Comparison of ENCODE assay signal across 8 mouse cellular contexts in the genomic region with DNA sequence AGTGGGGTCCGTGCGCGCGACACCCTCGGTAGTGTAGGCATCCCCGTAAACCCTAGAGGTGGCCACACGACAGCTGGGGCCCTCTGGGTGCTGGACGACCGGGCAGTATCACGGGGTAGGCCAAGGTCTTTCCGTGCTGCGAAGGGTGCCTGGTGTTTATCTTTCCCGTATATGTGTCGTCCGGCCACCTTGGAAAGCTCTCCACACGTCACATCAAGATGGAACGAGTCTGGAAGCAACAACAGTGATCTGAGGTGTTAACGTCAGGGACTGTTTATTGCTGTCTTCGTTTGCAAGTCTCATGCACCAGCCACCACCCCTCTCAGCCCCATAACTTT. TPM values are rescaled to one million over a fixed set of nuclear protein-coding genes. Genes with fewer than 3 reads are reported as not detected.
DNase-seq lines count a peak whose midpoint lies in the region; ATAC-seq and TF ChIP-seq lines count a peak whose summit lies in the region.

No protein-coding gene starts in this region.

- no peak for ATAC-seq in kidney, embryonic 15.5 days (replicated peaks; ENCODE audit: low FRiP score)
- ATAC-seq in heart, postnatal 0 days (ENCODE audit: insufficient read depth, low read depth), result no peak; the same call in none of the 2 replicates

- H3K4me3 ChIP-seq in kidney, embryonic 15.5 days (replicated peaks), result peak overlapping the region; percentile 82
- H3K4me3 ChIP-seq in heart, postnatal 0 days (ENCODE audit: low read depth, low read length), result peak overlapping the region; percentile 86
- H3K4me3 ChIP-seq in megakaryocyte, embryonic 14.5 days (replicated peaks), result peak overlapping the region; percentile 97

- peak overlapping the region; percentile 84 for H3K9ac ChIP-seq in kidney, embryonic 15.5 days
- peak overlapping the region; percentile 78 for H3K9ac ChIP-seq in heart, postnatal 0 days (replicated peaks; ENCODE audit: low read depth, low read length)

- no peak for DNase-seq in kidney, postnatal 14 days
- peak; percentile 61 for DNase-seq in ZHBTc4 (ENCODE audit: low read depth, low spot score)
- no peak for DNase-seq in heart, postnatal 0 days (ENCODE audit: low spot score)
- DNase-seq in thymus, postnatal 25 days, result no peak
- no peak for DNase-seq in cerebellum, postnatal 36 days
- no peak for DNase-seq in right cerebral cortex, postnatal 4 days

- H3K4me1 ChIP-seq in kidney, embryonic 15.5 days, result peaks cover 29% of the 10 kb centered on the region
- peaks cover 13% of the 10 kb centered on the region; the same call in 1 of the 2 replicates for H3K4me1 ChIP-seq in heart, postnatal 0 days (ENCODE audit: control insufficient read depth, insufficient read depth)
- peaks cover 59% of the 10 kb centered on the region for H3K4me1 ChIP-seq in megakaryocyte, embryonic 14.5 days

- WGBS in kidney, embryonic 15.5 days, result 0% methylated on average over 19 of the region's 19 CpGs
- 0% methylated on average over 19 of the region's 19 CpGs for WGBS in heart, postnatal 0 days

- peak overlapping the region; percentile 98 for H3K27ac ChIP-seq in kidney, embryonic 15.5 days
- H3K27ac ChIP-seq in heart, postnatal 0 days (ENCODE audit: low read depth), result peak overlapping the region; percentile 94

- H3K9me3 ChIP-seq in kidney, embryonic 15.5 days (replicated peaks), result no peaks in the 10 kb centered on the region
- H3K9me3 ChIP-seq in heart, postnatal 0 days (replicated peaks; ENCODE audit: control insufficient read depth, low read length), result no peaks in the 10 kb centered on the region
- H3K9me3 ChIP-seq in megakaryocyte, embryonic 14.5 days, result no peaks in the 10 kb centered on the region

- TF ChIP-seq EP300 in heart, postnatal 0 days (IDR thresholded peaks at IDR 0.05; ENCODE audit: low read depth), result no peak

- peak overlapping the region; percentile 83 for H3K4me2 ChIP-seq in kidney, embryonic 15.5 days
- peak overlapping the region; percentile 64 for H3K4me2 ChIP-seq in heart, postnatal 0 days (ENCODE audit: low read depth, low read length)

- TF ChIP-seq CTCF in heart, postnatal 0 days (IDR thresholded peaks at IDR 0.05; ENCODE audit: low read depth), result no peak

- H3K36me3 ChIP-seq in kidney, embryonic 15.5 days, result peaks cover 6% of the 10 kb centered on the region
- H3K36me3 ChIP-seq in heart, postnatal 0 days (replicated peaks; ENCODE audit: control insufficient read depth, insufficient read depth, low read length), result no peaks in the 10 kb centered on the region
- peaks cover 23% of the 10 kb centered on the region for H3K36me3 ChIP-seq in megakaryocyte, embryonic 14.5 days (replicated peaks; ENCODE audit: low read length)

- H3K27me3 ChIP-seq in kidney, embryonic 15.5 days, result no peaks in the 10 kb centered on the region
- H3K27me3 ChIP-seq in heart, postnatal 0 days (ENCODE audit: control insufficient read depth, insufficient read depth, low read length), result no peaks in the 10 kb centered on the region
- H3K27me3 ChIP-seq in megakaryocyte, embryonic 14.5 days (replicated peaks), result no peaks in the 10 kb centered on the region

RNA-seq across cellular contexts. Expression of a gene that starts 1.0 kb away (rescaled TPM):
- polyA plus RNA-seq in kidney, embryonic 15.5 days (2015; fragmentation: Nextera tagmentation; extraction: Ambion mirVana), result 144 and 145 TPM in 2 replicates
- total RNA-seq in heart, postnatal 0 days (2014; rRNA removed; ENCODE audit: low replicate concordance), result 83.6 and 95.7 TPM in 2 replicates
- polyA plus RNA-seq in heart, postnatal 0 days (2015; fragmentation: Nextera tagmentation; extraction: Ambion mirVana), result 106 TPM in 2 replicates
- 37.1 and 112 TPM in 2 replicates for polyA plus RNA-seq in megakaryocyte, embryonic 14.5 days (2012; ENCODE audit: insufficient read depth, low replicate concordance)

RNA-seq across cellular contexts. Expression of a gene that starts 11.4 kb away (rescaled TPM):
- polyA plus RNA-seq in kidney, embryonic 15.5 days (2015; fragmentation: Nextera tagmentation; extraction: Ambion mirVana), result 4.9 and 5.3 TPM in 2 replicates
- 4.1 and 9.7 TPM in 2 replicates for total RNA-seq in heart, postnatal 0 days (2014; rRNA removed; ENCODE audit: low replicate concordance)
- polyA plus RNA-seq in heart, postnatal 0 days (2015; fragmentation: Nextera tagmentation; extraction: Ambion mirVana), result 1.8 and 2.1 TPM in 2 replicates
- 0.44 and 4.7 TPM in 2 replicates for polyA plus RNA-seq in megakaryocyte, embryonic 14.5 days (2012; ENCODE audit: insufficient read depth, low replicate concordance)

RNA-seq across cellular contexts. Expression of a gene that starts 29.0 kb away (rescaled TPM):
- 0.50 and 1.0 TPM in 2 replicates for polyA plus RNA-seq in kidney, embryonic 15.5 days (2015; fragmentation: Nextera tagmentation; extraction: Ambion mirVana)
- total RNA-seq in heart, postnatal 0 days (2014; rRNA removed; ENCODE audit: low replicate concordance), result 0.57 and 1.7 TPM in 2 replicates
- polyA plus RNA-seq in heart, postnatal 0 days (2015; fragmentation: Nextera tagmentation; extraction: Ambion mirVana), result 0.41 and 0.48 TPM in 2 replicates
- polyA plus RNA-seq in megakaryocyte, embryonic 14.5 days (2012; ENCODE audit: insufficient read depth, low replicate concordance), result 1.2 and 3.2 TPM in 2 replicates

RNA-seq across cellular contexts. Expression of a gene that starts 36.6 kb away (rescaled TPM):
- polyA plus RNA-seq in kidney, embryonic 15.5 days (2015; fragmentation: Nextera tagmentation; extraction: Ambion mirVana), result 25.8 and 30.2 TPM in 2 replicates
- 27.3 and 30.4 TPM in 2 replicates for total RNA-seq in heart, postnatal 0 days (2014; rRNA removed; ENCODE audit: low replicate concordance)
- 9.9 and 12.1 TPM in 2 replicates for polyA plus RNA-seq in heart, postnatal 0 days (2015; fragmentation: Nextera tagmentation; extraction: Ambion mirVana)
- 45.2 and 94.9 TPM in 2 replicates for polyA plus RNA-seq in megakaryocyte, embryonic 14.5 days (2012; ENCODE audit: insufficient read depth, low replicate concordance)

RNA-seq across cellular contexts. Expression of a gene that starts 52.4 kb away (rescaled TPM):
- 51.7 and 68.7 TPM in 2 replicates for polyA plus RNA-seq in kidney, embryonic 15.5 days (2015; fragmentation: Nextera tagmentation; extraction: Ambion mirVana)
- total RNA-seq in heart, postnatal 0 days (2014; rRNA removed; ENCODE audit: low replicate concordance), result 66.6 and 76.6 TPM in 2 replicates
- 49.8 and 49.9 TPM in 2 replicates for polyA plus RNA-seq in heart, postnatal 0 days (2015; fragmentation: Nextera tagmentation; extraction: Ambion mirVana)
- polyA plus RNA-seq in megakaryocyte, embryonic 14.5 days (2012; ENCODE audit: insufficient read depth, low replicate concordance), result 3.7 TPM in 1 of 2 replicates, not detected in the other
